Mouse (Mus musculus) frontal cortex, postnatal 36 days (tissue): ENCODE data around the gene Chmp2b.

Experiments used
- DNase-seq, 2 experiments: peaks; one replicate each; pipeline ENCODE4 v3.0.0; 2022; ENCODE audit warnings: low spot score in 2 of 2

The Chmp2b gene

GRCm38 (mm10) chr16:65561963-65562863, at the start of gene Chmp2b:
Gene Chmp2b (minus strand): TSS chr16:65562726.
- peak; percentile 84 to 89 for DNase-seq

GRCm38 (mm10) chr16:65611678-65612077, 49.2 kb upstream of the Chmp2b start:
- DNase-seq = no peak

GRCm38 (mm10) chr16:65600798-65601197, 38.3 kb upstream of the Chmp2b start:
- DNase-seq = no peak

- DNase-seq = no peak
These were observed 23.8 kb upstream of the Chmp2b start for GRCm38 (mm10) chr16:65586111-65586865.

GRCm38 (mm10) chr16:65585699-65586098, 23.2 kb upstream of the Chmp2b start:
- no peak for DNase-seq

- no peak for DNase-seq
These were observed 14.9 kb upstream of the Chmp2b start for GRCm38 (mm10) chr16:65577298-65578029.

- DNase-seq = no peak
These were observed 6.3 kb upstream of the Chmp2b start for GRCm38 (mm10) chr16:65568853-65569252.

GRCm38 (mm10) chr16:65564951-65565350, 2.4 kb upstream of the Chmp2b start:
- no peak for DNase-seq

- no peak for DNase-seq
These were observed 1.8 kb upstream of the Chmp2b start for GRCm38 (mm10) chr16:65564306-65564705.

GRCm38 (mm10) chr16:65562864-65563206, 309 bp upstream of the Chmp2b start:
- DNase-seq = no peak

- DNase-seq = peak in 1 of 2 experiments; percentile 6
These were observed 1.2 kb downstream of the Chmp2b start for GRCm38 (mm10) chr16:65560996-65561962.

GRCm38 (mm10) chr16:65559591-65559990, 2.9 kb downstream of the Chmp2b start:
- DNase-seq = no peak

- DNase-seq = no peak
These were observed 5.2 kb downstream of the Chmp2b start for GRCm38 (mm10) chr16:65557369-65557768.

GRCm38 (mm10) chr16:65554267-65554666, 8.3 kb downstream of the Chmp2b start:
- DNase-seq = no peak

GRCm38 (mm10) chr16:65550814-65551213, 11.7 kb downstream of the Chmp2b start:
- no peak for DNase-seq

GRCm38 (mm10) chr16:65548960-65549359, 13.6 kb downstream of the Chmp2b start:
- no peak for DNase-seq

- DNase-seq = no peak
These were observed 18.7 kb downstream of the Chmp2b start for GRCm38 (mm10) chr16:65543676-65544293.

- peak; percentile 45 to 79 for DNase-seq
These were observed 29.1 kb downstream of the Chmp2b start for GRCm38 (mm10) chr16:65533315-65533999.

- peak; percentile 83 to 88 for DNase-seq
These were observed 30.9 kb downstream of the Chmp2b start for GRCm38 (mm10) chr16:65531663-65532062.

- DNase-seq = no peak
These were observed 32.9 kb downstream of the Chmp2b start for GRCm38 (mm10) chr16:65529589-65529988.
